Mouse (Mus musculus) embryo, embryonic 11.5 days (tissue): ENCODE results near the gene Zfp444.
"Not testable (repeated sequence)": the region's sequence is repeated elsewhere in the genome, so short reads cannot be mapped to it uniquely, and the experiment has no call there.

Experiments
- DNase-seq: peaks from one replicate; pipeline ENCODE4 v3.0.0-alpha.2; 2012; ENCODE audit warnings: low read depth, low spot score

Zfp444 gene

DNA sequence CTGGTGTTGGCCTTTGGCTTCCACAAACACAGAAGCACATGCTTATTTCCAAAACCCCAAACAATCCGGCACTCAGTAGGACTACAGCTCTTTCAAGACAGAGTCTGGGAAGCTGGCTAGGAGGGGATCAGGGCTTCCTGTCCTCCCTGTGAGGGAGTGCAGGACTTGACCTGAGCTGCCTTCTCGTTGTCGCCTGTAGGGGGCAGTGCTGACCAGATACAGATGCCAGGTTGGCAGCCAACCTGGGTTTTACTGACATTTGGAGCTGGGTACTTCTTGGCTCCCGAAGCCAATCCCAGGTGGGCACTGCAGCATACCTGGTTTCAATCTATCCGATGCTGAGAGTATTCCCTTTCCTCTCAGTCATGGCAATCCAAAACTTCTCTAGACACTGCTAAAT, 41.1 kb downstream of the Zfp444 start:
- DNase-seq: no peak

DNA sequence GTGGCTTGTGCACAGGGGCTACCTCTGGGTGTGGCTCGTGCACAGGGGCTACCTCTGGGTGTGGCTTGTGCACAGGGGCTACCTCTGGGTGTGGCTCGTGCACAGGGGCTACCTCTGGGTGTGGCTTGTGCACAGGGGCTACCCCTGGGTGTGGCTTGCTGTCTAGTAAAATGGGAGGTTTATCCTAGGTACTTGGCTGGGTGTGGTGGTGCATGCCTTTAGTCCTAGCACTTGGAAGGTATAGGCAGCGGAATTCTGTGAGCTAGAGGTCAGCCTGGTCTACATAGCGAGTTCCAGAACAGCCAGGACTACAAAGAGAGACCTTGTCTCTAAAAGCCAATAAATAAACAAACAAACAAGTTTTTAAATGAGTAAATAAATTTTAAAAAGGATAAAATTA, 42.7 kb downstream of the Zfp444 start:
- DNase-seq: not testable (repeated sequence)

DNA sequence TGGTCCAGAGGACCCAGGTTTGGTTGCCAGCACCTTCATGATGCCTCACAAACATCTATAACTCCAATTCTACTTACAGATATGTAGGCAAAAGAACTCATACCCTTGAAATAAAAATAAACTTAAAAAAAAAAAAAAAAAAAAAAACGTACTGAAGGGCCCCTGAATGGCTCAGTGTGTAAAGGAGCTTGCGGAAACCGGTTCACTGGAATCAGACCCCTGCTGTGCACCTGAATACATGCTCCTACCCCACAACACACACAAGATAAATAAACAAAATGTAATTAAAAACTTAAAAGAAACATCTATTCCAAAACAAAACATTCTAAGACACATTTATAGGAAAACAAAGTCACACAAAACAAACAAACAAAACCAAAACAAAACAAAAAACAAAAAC, 48.1 kb downstream of the Zfp444 start:
- DNase-seq: no peak

DNA sequence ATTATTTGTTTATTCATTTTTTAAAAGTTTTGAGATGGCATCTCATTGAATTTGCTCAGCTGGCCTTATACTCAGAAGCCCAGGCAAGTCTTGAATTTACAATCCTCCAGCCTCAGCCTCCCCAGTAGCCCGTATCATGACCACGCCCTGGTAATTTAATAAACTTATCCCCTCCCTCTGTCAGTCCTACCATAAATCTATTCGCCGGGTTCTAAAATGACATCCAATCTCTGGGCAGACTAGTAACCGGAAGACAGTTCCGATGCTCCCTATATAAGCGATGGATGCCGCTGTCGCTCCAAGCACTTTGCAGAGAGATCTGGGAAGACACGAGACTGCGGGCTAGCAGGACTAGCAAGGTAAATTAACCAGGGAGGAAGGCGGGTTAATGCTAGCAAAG, 50.0 kb downstream of the Zfp444 start, which contains the start of gene Zscan5b:
TSS of gene Zscan5b (plus strand) at position 301 of the 400 bp plus-strand sequence.
- no peak for DNase-seq

DNA sequence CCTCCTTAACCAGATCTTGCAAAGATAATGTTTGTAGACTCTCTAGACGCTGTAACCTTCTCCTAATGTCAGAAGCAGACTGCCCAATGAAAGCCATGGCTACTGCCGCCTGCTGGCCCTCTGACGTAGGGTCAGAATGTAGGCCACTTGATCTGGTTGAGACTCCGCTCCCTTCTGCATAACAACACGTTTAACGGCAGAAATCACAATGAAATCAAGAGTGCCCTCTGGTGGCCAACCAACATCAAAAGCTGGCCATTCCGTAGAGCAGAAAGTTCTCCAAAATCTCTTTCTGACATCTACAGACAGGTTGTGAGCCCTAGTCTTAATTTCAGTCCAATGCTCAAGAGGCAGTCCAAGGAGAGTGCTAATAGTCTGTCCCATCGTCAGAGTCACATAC, 56.5 kb downstream of the Zfp444 start:
- not testable (repeated sequence) for DNase-seq

DNA sequence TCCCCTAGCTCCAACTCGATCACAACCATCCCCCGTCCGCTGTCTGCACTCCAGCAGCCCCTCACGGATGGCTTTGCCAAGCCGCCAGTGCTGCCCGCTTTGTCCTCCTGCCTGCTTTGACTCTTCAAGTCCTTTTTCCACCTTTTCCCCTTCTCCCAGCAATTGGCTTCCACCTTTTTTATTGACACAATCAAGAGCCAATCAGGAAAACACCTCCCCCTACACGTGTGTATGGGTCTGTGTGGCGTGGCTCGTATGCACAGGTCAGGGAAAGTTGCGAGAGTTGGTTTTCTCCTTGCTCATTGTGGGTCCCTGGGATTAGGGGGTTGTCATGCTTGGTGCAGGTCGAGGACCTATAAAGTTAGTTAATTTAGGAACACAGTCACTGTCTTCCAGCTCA, 67.8 kb downstream of the Zfp444 start:
- no peak for DNase-seq

DNA sequence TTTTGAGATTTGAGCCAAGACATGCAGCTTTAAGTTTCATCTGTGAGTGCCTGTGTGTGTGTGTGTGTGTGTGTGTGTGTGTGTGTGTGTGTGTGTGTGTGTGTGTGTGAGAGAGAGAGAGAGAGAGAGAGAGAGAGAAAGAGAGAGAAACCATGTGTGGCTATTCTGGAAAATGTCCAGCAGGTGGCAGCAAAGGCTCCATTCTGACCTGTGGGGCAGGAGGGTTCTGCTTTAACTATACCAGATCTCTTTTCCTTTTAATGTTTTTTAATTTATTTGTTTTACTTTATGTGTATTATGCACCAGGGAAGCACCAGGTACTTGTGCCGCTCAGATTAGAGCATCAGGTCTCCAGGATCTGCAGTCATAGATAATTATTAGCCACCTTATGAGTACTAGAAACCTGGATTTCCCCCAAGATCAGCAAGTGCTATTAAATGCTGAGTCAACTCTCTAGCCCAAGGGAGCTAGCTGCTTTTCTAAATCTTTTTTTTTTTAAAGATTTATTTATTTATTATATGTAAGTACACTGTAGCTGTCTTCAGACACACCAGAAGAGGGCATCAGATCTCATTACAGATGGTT, 68.9 kb downstream of the Zfp444 start:
- DNase-seq: not testable (repeated sequence)
